Mouse (Mus musculus): Measurements from ENCODE around the gene Crhr1. TPM values are rescaled to one million over a fixed set of nuclear protein-coding genes. Genes with fewer than 3 reads are reported as not detected.

Gene Crhr1
- 0.09 TPM in 2 replicates for polyA plus RNA-seq (2015; fragmentation: Nextera tagmentation; extraction: Ambion mirVana)

DNA sequence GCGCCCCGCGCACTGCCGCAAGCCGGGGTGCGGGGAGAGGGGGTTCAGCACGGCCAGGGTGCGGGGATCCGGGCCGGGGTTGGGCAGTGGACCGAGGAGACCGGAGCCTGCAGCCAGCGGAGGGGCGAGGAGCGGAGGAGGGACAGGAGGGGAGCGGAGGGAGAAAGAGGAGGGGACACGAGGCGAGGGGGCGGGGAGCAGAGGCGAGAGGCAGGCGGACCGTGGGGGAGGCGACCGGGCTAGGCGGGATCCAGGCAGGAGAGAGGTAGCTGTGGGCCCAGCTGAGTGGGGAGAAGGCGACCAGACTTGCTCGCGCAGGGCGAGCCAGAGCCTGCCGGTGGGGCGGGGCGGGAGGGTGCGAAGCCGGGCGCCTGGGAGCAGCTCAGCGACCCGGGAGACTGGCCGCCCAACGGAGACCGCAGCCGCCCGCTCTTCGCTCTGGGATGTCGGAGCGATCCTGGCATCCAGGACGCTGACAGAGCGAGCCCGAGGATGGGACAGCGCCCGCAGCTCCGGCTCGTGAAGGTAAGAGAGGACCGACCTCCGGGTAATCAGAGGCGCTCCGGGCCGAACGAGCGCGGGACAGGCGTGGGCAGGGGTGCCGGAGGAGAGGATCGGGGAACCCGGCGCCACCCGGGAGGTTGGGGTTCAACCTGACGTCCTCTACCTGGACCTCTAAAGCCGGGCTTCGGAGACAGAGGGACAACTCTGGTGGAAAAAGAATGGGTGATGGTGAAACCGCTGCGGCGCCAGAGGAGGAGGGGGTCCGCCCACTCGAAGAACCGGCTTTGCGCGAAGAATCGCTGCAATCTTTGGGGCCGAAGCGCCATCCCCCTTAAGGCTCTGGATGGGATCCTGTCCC is at the start of gene Crhr1:
Crhr1 (plus strand) TSS at position 276 of the 862 bp plus-strand sequence.
- under 1% methylated on average over 73 of the region's 80 CpGs for WGBS
- H3K4me3 ChIP-seq (replicated peaks) = peak within 1 kb of the TSS; percentile 46
- peaks cover 21% of the 10 kb centered on the region for H3K4me1 ChIP-seq (replicated peaks)
- peak within 1 kb of the TSS; percentile 92 for H3K4me2 ChIP-seq (replicated peaks)
- H3K27me3 ChIP-seq (replicated peaks) = peaks cover 72% of the 10 kb centered on the region
- H3K27ac ChIP-seq = no peak within 1 kb of the TSS
- ATAC-seq = peak; percentile 56; the same call in 1 of the 2 replicates
- peak within 1 kb of the TSS; percentile 32; the same call in 1 of the 2 replicates for H3K9ac ChIP-seq
- no peaks in the 10 kb centered on the region for H3K9me3 ChIP-seq
- H3K36me3 ChIP-seq = no peaks in the 10 kb centered on the region

DNA sequence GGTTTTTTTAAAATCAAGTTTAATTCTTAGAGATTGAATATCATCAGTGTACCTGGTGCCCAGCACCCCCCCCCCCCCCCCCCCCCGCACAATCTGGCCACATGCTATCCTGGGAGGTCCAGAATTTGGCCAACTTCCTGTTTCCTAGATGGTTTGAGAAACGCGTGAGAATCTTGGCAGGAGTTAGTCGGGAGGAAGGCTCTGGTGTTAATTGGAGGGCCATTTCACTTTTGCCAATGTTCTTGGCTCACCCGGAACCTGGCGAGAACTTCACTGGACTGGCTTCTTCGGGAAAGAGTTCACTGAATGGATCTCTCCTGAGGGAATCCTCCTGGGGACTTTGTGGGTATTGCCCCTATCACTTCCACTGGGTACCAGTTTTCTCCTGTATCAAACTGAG is 49.4 kb upstream of the Crhr1 start:
- H3K4me1 ChIP-seq (replicated peaks) = no peaks in the 10 kb centered on the region
- H3K9ac ChIP-seq = no peak overlapping the region
- H3K27ac ChIP-seq = no peak overlapping the region
- no peaks in the 10 kb centered on the region for H3K36me3 ChIP-seq
- ATAC-seq = no peak
- H3K27me3 ChIP-seq (replicated peaks) = no peaks in the 10 kb centered on the region
- WGBS = 82% methylated on average over 7 of the region's 7 CpGs
- no peak overlapping the region for H3K4me2 ChIP-seq (replicated peaks)
- H3K9me3 ChIP-seq = no peaks in the 10 kb centered on the region
- no peak overlapping the region for H3K4me3 ChIP-seq (replicated peaks)

DNA sequence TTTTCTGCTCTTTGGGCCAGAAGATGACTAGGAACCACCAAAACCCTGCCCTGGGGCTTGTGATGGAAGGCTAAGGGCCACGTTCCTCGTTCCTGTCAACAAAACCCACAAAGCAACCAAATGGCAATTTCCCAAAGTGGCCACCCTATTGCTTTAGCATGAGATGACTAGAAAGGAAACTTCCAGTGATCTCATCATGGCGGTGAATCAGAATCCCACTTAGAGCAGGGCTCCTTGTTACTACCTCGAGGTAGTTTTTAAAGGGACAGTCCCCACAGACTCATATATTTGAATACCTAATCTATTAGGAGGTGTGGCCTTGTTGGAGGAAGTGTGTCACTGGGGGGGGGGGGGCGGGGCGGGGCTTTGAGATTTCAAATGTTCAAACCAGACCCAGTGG is 48.9 kb upstream of the Crhr1 start:
- H3K4me1 ChIP-seq (replicated peaks) = no peaks in the 10 kb centered on the region
- H3K27ac ChIP-seq = no peak overlapping the region
- ATAC-seq = no peak
- no peaks in the 10 kb centered on the region for H3K27me3 ChIP-seq (replicated peaks)
- 84% methylated on average over 6 of the region's 6 CpGs for WGBS
- H3K4me2 ChIP-seq (replicated peaks) = no peak overlapping the region
- H3K9ac ChIP-seq = no peak overlapping the region
- H3K4me3 ChIP-seq (replicated peaks) = no peak overlapping the region
- no peaks in the 10 kb centered on the region for H3K9me3 ChIP-seq
- no peaks in the 10 kb centered on the region for H3K36me3 ChIP-seq

DNA sequence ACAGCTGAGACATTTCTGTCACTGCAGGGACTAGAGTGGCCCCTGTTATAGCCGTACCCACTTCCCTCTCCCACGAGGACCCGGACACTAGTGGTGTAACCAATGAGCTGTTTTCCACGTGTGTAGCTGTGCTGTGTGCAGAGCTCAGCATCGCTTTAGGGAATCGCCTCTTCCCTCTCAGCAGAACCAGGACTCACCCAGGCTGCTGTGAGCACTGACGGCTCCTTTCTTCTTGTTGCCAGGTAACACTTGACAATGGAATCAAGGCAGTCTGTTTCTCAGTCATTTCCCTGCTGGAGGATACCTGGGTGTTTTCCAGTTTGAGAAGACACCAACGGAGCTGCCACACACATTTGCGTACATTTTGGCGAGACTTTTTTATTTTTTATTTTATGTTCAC is 44.1 kb upstream of the Crhr1 start:
- no peak overlapping the region for H3K4me2 ChIP-seq (replicated peaks)
- 59% methylated on average over 10 of the region's 10 CpGs for WGBS
- H3K27me3 ChIP-seq (replicated peaks) = no peaks in the 10 kb centered on the region
- no peaks in the 10 kb centered on the region for H3K9me3 ChIP-seq
- H3K4me1 ChIP-seq (replicated peaks) = no peaks in the 10 kb centered on the region
- no peak overlapping the region for H3K9ac ChIP-seq
- no peak overlapping the region for H3K4me3 ChIP-seq (replicated peaks)
- no peak for ATAC-seq
- H3K36me3 ChIP-seq = no peaks in the 10 kb centered on the region
- no peak overlapping the region for H3K27ac ChIP-seq

DNA sequence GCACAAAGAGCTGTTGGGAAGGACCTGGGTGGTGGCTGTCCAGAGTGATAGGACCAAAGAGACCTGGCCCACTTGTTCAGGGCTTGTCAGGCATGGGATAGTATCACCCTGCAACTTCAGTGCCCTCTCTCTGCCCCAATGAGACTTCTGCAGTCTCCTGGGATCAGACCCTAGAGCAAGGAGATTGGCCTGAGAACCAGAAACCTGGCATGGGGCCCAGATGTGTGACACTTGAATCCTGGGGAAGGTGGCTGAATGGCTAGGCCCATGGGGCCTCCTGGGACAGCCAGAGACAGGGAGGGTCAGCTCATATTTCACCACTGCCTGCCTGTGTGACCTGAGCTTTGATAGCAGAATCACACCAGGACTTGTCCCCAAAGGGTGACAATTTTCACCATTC is 41.9 kb upstream of the Crhr1 start:
- Histone ChIP-seq H3K9ac (no peak overlapping the region), H3K27ac (no peak overlapping the region), H3K27me3 (replicated peaks) (no peaks in the 10 kb centered on the region), H3K36me3 (no peaks in the 10 kb centered on the region), H3K4me1 (replicated peaks) (no peaks in the 10 kb centered on the region), H3K4me3 (replicated peaks) (no peak overlapping the region), H3K4me2 (replicated peaks) (no peak overlapping the region), H3K9me3 (no peaks in the 10 kb centered on the region)
- no peak for ATAC-seq

DNA sequence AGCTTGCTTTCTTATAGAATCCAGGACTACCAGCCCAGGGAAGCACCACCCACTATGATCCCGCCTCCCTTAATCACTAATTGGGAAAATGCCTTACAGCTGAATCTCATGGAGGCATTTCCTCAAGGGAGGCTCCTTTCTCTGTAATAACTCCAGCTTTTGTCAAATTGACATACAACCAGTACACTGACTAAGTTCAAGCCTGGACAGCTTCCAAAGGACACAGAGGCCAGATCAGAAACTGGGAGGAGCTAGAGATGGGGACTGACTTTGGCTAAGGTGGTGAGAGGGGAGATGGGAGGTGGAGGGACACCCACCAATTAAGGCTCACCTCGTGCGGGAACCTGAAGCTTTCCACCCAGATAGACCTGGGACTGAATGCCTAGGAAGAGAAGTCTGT is 37.5 kb upstream of the Crhr1 start:
- Histone ChIP-seq H3K36me3 (no peaks in the 10 kb centered on the region), H3K4me1 (replicated peaks) (no peaks in the 10 kb centered on the region), H3K9ac (no peak overlapping the region), H3K9me3 (no peaks in the 10 kb centered on the region), H3K4me2 (replicated peaks) (no peak overlapping the region), H3K4me3 (replicated peaks) (no peak overlapping the region), H3K27me3 (replicated peaks) (no peaks in the 10 kb centered on the region; the same call in 1 of the 2 replicates), H3K27ac (no peak overlapping the region)
- WGBS = 78% methylated on average over 3 of the region's 3 CpGs
- no peak for ATAC-seq

DNA sequence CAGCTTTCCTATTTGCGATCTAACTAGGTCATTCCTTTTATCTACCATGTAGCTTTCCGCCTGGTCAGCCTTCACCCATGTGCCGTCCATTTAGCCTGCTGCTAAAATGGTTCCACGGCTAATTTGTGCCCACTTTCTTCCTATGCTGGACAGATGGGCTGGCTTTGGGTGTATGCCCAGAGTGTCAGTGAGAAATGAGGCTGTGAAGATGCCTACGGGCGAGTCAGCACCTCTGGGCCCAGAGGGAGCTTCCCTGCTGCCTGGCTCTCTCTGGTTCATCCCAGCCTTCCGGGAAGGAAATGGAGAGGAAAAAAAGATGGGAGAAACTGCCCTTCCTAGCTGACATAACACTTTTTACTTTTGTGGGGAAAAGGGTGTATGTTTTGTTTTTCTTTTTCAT is 36.1 kb upstream of the Crhr1 start:
- Histone ChIP-seq H3K9ac (no peak overlapping the region), H3K27me3 (replicated peaks) (no peaks in the 10 kb centered on the region; the same call in 1 of the 2 replicates), H3K36me3 (no peaks in the 10 kb centered on the region), H3K4me3 (replicated peaks) (no peak overlapping the region), H3K4me2 (replicated peaks) (no peak overlapping the region), H3K4me1 (replicated peaks) (no peaks in the 10 kb centered on the region), H3K27ac (no peak overlapping the region), H3K9me3 (no peaks in the 10 kb centered on the region)
- no peak for ATAC-seq
- WGBS = 85% methylated on average over 7 of the region's 7 CpGs

DNA sequence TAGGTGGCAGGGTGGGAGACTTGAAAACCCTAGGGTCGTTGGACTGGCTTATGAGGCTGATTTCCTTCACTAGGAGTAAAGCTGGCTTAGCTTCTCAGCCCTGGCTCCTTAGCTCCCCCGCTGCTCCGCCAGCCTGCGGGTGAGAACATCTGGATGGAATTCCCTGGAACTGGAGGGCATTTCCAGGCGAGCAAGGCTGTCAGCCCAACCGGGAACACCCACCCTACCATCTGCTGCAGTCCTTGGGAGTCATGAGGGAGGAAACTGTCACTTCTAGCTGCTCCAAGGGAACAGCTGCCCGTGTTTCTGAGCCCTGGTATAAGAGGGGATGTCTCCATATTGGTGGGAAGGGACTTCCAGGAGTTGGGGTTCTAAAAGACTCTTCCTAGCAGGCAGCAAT is 33.1 kb upstream of the Crhr1 start:
- Histone ChIP-seq H3K27ac (no peak overlapping the region), H3K9me3 (no peaks in the 10 kb centered on the region), H3K27me3 (replicated peaks) (peaks cover 3% of the 10 kb centered on the region; the same call in 1 of the 2 replicates), H3K4me3 (replicated peaks) (no peak overlapping the region), H3K9ac (no peak overlapping the region), H3K4me1 (replicated peaks) (no peaks in the 10 kb centered on the region), H3K36me3 (no peaks in the 10 kb centered on the region), H3K4me2 (replicated peaks) (no peak overlapping the region)
- WGBS = 25% methylated on average over 7 of the region's 7 CpGs
- ATAC-seq = no peak

DNA sequence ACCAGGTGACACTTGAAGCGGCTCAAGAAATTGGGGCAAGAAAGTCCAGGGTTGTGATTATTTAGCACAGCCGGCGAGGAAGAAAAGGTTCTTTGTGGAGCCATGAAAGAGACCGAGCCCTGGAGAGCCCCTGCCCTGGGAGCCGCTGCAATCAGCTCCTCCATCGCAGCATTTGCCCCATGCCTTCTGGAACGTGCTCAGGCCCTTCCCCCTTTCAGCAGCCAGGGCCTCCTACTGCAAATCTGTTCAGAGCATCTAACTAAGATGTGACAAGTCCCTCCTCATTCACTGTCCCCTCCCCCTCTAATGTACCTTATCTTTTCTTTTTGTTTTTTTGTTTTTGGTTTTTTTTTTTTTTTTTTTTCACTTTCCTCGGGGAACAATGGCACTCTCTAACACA is 30.0 kb upstream of the Crhr1 start:
- ATAC-seq = no peak
- Histone ChIP-seq H3K27ac (no peak overlapping the region), H3K4me1 (replicated peaks) (no peaks in the 10 kb centered on the region), H3K4me2 (replicated peaks) (no peak overlapping the region), H3K27me3 (replicated peaks) (peaks cover 3% of the 10 kb centered on the region; the same call in 1 of the 2 replicates), H3K9ac (no peak overlapping the region), H3K4me3 (replicated peaks) (no peak overlapping the region), H3K36me3 (no peaks in the 10 kb centered on the region), H3K9me3 (no peaks in the 10 kb centered on the region)
- 42% methylated on average over 8 of the region's 8 CpGs for WGBS

DNA sequence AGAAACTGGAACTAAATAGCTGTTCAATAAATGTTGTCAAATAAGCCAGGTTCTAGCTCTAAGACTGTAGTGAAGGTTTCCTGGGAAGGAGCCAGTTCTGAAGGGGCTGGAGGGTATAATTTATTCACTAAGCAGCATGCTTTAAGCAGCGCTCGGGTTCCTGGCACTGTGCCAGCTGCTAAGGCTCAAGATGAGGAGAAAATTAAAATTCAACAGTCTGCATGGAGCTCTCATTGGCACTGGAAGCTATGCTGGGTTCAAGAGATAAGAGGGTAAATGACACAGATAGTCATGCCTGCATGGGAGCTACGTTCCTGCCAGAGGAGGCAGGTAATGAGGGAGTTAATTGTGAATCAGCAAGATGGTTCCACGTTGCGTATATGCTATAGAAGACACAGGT is 26.3 kb upstream of the Crhr1 start:
- Histone ChIP-seq H3K9me3 (no peaks in the 10 kb centered on the region), H3K9ac (no peak overlapping the region), H3K4me2 (replicated peaks) (no peak overlapping the region), H3K27me3 (replicated peaks) (0 out of 2 replicates have a peak, but pooled peaks cover 3% of the 10 kb centered on the region), H3K4me1 (replicated peaks) (no peaks in the 10 kb centered on the region), H3K4me3 (replicated peaks) (no peak overlapping the region), H3K36me3 (no peaks in the 10 kb centered on the region), H3K27ac (no peak overlapping the region)
- WGBS = 49% methylated on average over 5 of the region's 5 CpGs
- no peak for ATAC-seq

DNA sequence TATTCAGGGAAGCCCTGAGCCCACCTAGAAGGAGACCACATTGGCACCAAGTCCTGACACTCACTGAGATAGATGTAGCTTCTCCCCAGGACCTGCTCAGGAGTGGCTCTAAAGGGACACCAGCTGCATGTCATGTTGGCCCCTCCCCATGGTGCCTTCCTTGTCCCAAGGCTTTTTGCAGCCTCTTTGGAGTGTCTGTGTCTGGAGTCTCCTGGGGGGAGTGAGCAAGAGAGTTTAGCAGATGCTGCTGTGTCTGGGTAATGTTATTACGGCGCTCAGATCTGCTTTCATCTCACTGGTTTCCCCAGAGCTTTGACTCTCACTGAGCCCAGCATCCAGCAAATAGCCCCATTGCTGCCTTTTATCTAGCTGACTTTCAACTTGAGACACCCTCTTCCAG is 25.7 kb upstream of the Crhr1 start:
- 58% methylated on average over 2 of the region's 2 CpGs for WGBS
- Histone ChIP-seq H3K27me3 (replicated peaks) (0 out of 2 replicates have a peak, but pooled peaks cover 3% of the 10 kb centered on the region), H3K4me2 (replicated peaks) (no peak overlapping the region), H3K27ac (no peak overlapping the region), H3K4me3 (replicated peaks) (no peak overlapping the region), H3K9me3 (no peaks in the 10 kb centered on the region), H3K9ac (no peak overlapping the region), H3K4me1 (replicated peaks) (no peaks in the 10 kb centered on the region), H3K36me3 (no peaks in the 10 kb centered on the region)
- no peak for ATAC-seq

DNA sequence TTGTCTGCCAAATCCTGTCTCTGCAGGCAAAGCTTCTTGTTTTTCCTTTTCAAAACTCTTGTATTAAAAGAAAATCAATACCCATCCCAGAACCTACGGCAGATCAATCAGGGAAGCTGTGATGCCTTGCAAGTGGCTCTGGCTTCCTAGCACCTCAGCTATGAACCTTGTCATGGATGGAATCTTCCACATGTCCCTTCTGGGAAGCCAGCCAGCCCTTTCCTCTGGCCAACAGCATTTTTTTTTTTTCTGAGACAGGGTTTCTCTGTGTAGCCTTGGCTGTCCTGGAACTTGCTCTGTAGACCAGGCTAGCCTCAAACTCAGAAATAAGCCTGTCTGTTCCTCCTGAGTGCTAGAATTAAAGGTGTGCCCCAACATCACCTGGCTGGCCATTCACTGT is 22.3 kb upstream of the Crhr1 start:
- Histone ChIP-seq H3K4me2 (replicated peaks) (no peak overlapping the region), H3K27me3 (replicated peaks) (no peaks in the 10 kb centered on the region), H3K4me3 (replicated peaks) (no peak overlapping the region), H3K9me3 (no peaks in the 10 kb centered on the region), H3K27ac (no peak overlapping the region), H3K9ac (no peak overlapping the region), H3K4me1 (replicated peaks) (peaks cover 4% of the 10 kb centered on the region; the same call in 1 of the 2 replicates), H3K36me3 (no peaks in the 10 kb centered on the region)
- ATAC-seq = no peak
- WGBS = 61% methylated on average over 1 of the region's 1 CpGs

DNA sequence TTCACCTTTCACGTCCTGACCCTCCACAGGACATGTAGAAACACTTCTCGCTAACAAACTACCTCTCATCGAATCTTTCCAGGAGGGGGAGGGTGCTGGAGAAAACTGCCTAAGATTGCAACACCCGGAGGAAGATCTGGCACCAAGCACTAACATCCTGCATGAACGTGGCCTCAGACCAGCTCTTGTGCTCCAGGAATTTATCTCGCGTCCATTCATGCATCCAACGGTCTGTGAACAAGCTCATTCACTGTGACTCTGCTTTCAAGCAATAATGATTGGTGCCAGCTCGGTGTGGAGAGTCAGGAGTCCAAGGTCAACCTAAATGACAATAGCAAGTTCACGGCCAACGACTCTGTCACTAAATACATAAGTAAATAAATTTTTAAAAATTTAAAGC is 20.8 kb upstream of the Crhr1 start:
- H3K27ac ChIP-seq = no peak overlapping the region
- H3K4me1 ChIP-seq (replicated peaks) = peaks cover 4% of the 10 kb centered on the region; the same call in 1 of the 2 replicates
- H3K9me3 ChIP-seq = no peaks in the 10 kb centered on the region
- no peak overlapping the region for H3K4me3 ChIP-seq (replicated peaks)
- WGBS = 69% methylated on average over 11 of the region's 11 CpGs
- no peak for ATAC-seq
- H3K36me3 ChIP-seq = no peaks in the 10 kb centered on the region
- no peaks in the 10 kb centered on the region for H3K27me3 ChIP-seq (replicated peaks)
- no peak overlapping the region for H3K9ac ChIP-seq
- H3K4me2 ChIP-seq (replicated peaks) = no peak overlapping the region
